Mouse (Mus musculus): ENCODE data around the gene Pias1. TPM values are rescaled to one million over a fixed set of nuclear protein-coding genes. Genes with fewer than 3 reads are reported as not detected.
A peak's percentile ranks its signal among the peaks of the same experiment; 100 is the strongest.
"Not testable (repeated sequence)": the region's sequence is repeated elsewhere in the genome, so short reads cannot be mapped to it uniquely, and the experiment has no call there.

Gene Pias1
- polyA plus RNA-seq, 1 experiment from 2014 or later = 54.6 TPM

DNA sequence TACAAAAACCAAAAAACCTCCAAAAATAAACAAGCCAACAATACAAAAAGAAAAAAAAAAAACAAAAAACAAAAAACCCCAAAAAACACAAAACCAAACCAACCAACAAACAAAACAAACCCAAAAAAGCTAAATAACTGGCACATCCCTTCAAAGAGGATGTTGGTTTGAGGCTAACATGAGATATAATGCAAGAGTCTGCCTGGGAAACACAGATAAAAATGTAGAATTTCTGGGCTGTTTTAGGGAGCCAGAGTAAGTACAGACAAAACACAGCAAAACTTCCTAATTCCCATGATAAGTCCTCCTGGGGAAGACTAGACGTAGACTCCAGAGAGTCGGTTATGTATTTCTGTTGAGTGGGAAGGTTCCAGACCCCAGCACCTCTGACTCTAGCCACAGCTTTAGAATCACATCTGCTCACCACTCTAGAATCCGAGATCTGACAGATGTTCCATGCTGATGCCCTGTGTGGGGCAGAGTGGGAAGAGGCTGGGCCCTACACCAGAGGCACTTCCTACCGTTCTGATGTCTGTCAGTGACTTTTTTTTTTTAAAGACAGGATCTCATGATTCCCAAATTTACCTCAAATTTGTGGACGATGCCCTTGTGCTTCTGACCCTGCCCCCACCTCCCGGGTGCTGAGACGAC lies 110.6 kb downstream of the Pias1 start:
- Histone ChIP-seq H3K36me3 (replicated peaks; ENCODE audit: control insufficient read depth, insufficient read depth) (peaks cover 19% of the 10 kb centered on the region), H3K4me3 (replicated peaks; ENCODE audit: low read length) (no peak overlapping the region), H3K27ac (no peak overlapping the region), H3K27me3 (ENCODE audit: control insufficient read depth, insufficient read depth, low read length) (no peaks in the 10 kb centered on the region), H3K9ac (no peak overlapping the region), H3K4me2 (replicated peaks) (no peak overlapping the region), H3K9me3 (ENCODE audit: control insufficient read depth, low read length) (no peaks in the 10 kb centered on the region), H3K4me1 (replicated peaks; ENCODE audit: control insufficient read depth, insufficient read depth, low read length) (no peaks in the 10 kb centered on the region)
- ATAC-seq (ENCODE audit: low FRiP score) (no peak), DNase-seq (ENCODE audit: low spot score) (no peak)
- 90% methylated on average over 7 of the region's 7 CpGs for WGBS

DNA sequence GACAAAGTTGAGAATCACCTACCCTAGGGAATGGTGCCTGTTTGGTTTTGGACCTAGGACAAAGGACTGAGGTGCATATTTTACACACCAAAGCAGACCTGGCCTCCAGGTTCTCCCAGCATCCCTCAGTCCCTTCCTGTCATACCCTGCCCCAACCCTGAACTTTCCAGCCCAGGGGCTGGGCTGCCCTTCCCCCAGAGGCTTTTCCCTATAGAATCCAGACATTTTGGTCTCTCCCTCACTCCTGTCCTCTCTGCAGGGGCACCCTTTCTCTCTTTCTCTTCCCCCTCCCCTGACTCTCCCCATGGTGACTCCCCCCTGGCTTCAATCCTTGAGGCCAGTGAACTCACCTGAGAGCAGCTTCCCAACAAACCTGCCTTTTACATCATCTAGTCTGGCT lies 117.0 kb downstream of the Pias1 start:
- DNase-seq (ENCODE audit: low spot score) (no peak), ATAC-seq (ENCODE audit: low FRiP score) (no peak)
- Histone ChIP-seq H3K36me3 (replicated peaks; ENCODE audit: control insufficient read depth, insufficient read depth) (no peaks in the 10 kb centered on the region), H3K27me3 (ENCODE audit: control insufficient read depth, insufficient read depth, low read length) (no peaks in the 10 kb centered on the region), H3K9ac (no peak overlapping the region), H3K27ac (no peak overlapping the region), H3K4me1 (replicated peaks; ENCODE audit: control insufficient read depth, insufficient read depth, low read length) (no peaks in the 10 kb centered on the region), H3K4me2 (replicated peaks) (no peak overlapping the region), H3K9me3 (ENCODE audit: control insufficient read depth, low read length) (no peaks in the 10 kb centered on the region), H3K4me3 (replicated peaks; ENCODE audit: low read length) (no peak overlapping the region)

DNA sequence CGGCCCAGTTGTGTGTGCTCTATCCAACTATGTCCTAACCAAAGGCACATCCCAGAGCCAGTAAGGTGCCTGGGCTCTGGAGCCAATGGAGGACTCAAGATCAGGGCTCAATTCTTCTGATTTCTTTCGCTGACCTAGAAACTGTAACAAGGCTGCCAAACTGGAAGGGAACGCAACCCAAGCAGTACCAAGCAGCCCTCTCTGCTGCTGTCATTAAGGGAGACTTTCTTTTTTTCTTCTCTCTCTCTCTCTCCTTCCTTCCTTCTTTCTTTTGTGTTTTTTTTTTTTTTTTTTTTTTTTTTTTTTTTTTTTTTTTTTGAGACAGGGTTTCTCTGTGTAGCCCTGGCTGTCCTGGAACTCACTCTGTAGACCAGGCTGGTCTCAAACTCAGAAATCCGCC lies 118.5 kb downstream of the Pias1 start:
- ATAC-seq (ENCODE audit: low FRiP score) = not testable (repeated sequence)

DNA sequence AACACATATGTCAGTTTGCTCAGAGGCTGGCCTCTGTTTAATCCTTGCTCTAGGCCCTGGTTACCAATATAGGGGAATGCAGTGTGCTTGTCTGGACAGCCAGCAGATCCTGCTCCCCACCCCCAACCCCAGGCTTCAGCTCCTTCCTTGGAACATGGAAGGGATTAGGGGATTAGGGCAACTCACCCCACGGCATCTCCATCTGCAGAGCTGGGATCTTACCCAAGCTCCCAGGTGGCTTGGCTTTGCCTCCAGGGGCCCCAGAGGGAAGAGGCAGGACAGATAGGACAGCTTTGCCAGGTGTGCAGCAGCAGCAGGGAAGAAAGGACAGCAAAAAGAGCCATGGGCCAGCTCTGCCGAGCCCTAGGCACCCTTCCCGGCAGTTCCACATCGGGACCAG lies 126.9 kb downstream of the Pias1 start:
- no peaks in the 10 kb centered on the region for H3K9me3 ChIP-seq (ENCODE audit: control insufficient read depth, low read length)
- no peak for ATAC-seq (ENCODE audit: low FRiP score)
- H3K36me3 ChIP-seq (replicated peaks; ENCODE audit: control insufficient read depth, insufficient read depth) = no peaks in the 10 kb centered on the region
- no peak for DNase-seq (ENCODE audit: low spot score)
- no peak overlapping the region for H3K27ac ChIP-seq
- peaks cover 9% of the 10 kb centered on the region; the same call in 1 of the 2 replicates for H3K4me1 ChIP-seq (replicated peaks; ENCODE audit: control insufficient read depth, insufficient read depth, low read length)
- no peak overlapping the region for H3K4me3 ChIP-seq (replicated peaks; ENCODE audit: low read length)
- H3K4me2 ChIP-seq (replicated peaks) = no peak overlapping the region
- H3K9ac ChIP-seq = no peak overlapping the region
- no peaks in the 10 kb centered on the region for H3K27me3 ChIP-seq (ENCODE audit: control insufficient read depth, insufficient read depth, low read length)
- 77% methylated on average over 4 of the region's 4 CpGs for WGBS

More for the DNA sequence above, 118.5 kb downstream of the Pias1 start:
- H3K9ac ChIP-seq; H3K4me1 ChIP-seq (replicated peaks; ENCODE audit: control insufficient read depth, insufficient read depth, low read length); H3K27ac ChIP-seq; H3K4me2 ChIP-seq (replicated peaks); H3K4me3 ChIP-seq (replicated peaks; ENCODE audit: low read length); H3K9me3 ChIP-seq (ENCODE audit: control insufficient read depth, low read length); DNase-seq (ENCODE audit: low spot score); H3K27me3 ChIP-seq (ENCODE audit: control insufficient read depth, insufficient read depth, low read length); H3K36me3 ChIP-seq (replicated peaks; ENCODE audit: control insufficient read depth, insufficient read depth): not testable (repeated sequence)
- 95% methylated on average over 4 of the region's 4 CpGs for WGBS

DNA sequence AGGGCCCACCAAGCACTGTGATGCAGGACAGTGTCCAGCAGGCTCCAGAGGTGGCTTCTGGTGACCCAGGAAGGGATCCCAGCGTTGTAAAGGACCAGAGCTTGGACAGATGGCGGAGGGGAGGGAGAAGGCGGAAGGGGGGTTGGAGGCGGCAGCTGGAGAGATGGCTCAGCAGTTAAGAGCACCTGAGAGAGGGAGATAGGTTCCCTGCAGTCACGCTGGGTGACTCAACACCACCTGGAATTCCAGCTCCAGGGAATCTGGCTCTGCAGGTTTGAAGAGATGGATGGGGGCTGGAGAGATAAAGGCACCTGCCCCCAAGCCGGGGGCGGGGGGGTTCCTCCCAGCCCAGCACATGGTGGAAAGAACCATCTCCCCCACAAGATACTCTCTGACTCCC lies 127.6 kb downstream of the Pias1 start:
- H3K9me3 ChIP-seq (ENCODE audit: control insufficient read depth, low read length); DNase-seq (ENCODE audit: low spot score); H3K27ac ChIP-seq; H3K9ac ChIP-seq; H3K27me3 ChIP-seq (ENCODE audit: control insufficient read depth, insufficient read depth, low read length); H3K4me1 ChIP-seq (replicated peaks; ENCODE audit: control insufficient read depth, insufficient read depth, low read length); ATAC-seq (ENCODE audit: low FRiP score); H3K36me3 ChIP-seq (replicated peaks; ENCODE audit: control insufficient read depth, insufficient read depth); H3K4me2 ChIP-seq (replicated peaks); H3K4me3 ChIP-seq (replicated peaks; ENCODE audit: low read length): not testable (repeated sequence)
- WGBS = 63% methylated on average over 6 of the region's 7 CpGs

DNA sequence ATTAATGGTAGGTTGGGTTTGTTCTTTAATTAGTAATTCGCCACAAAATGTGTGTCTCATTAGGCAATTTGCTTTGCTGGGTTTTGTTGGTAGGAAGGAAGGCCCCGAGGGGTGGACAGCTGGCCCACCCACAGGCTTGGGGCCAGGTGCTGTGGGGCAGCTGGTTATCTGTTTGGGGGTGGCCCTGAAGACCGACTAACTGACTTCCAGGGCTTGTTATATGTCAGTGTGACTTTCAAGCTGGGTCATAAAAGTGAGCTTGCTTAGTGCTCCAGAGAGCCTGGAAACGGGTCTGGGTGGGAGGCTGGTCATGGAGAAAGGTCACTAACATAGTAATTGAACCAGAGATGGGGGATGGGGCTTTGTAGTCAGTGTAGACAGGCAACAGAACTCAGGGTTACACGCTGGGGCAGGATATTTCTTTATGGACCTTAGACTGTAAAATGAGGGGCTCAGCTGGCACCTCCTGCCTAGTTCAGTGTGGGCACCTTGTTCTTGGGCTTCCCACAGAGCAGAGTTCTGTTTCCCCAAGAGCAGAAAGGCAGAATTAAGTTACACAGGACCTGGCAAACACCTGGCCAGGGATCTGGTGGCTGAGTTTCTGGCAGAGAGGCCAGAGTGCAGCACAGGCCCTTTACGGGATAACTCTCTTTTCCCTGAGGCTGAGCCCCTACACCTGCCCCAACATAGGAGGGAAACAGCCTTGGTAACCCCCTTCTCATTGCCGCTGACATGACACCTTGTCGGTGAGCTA lies 129.3 kb downstream of the Pias1 start:
- Histone ChIP-seq H3K9ac (no peak overlapping the region), H3K4me2 (replicated peaks) (peak overlapping the region; percentile 15; the same call in 1 of the 2 replicates), H3K27me3 (ENCODE audit: control insufficient read depth, insufficient read depth, low read length) (no peaks in the 10 kb centered on the region), H3K9me3 (ENCODE audit: control insufficient read depth, low read length) (no peaks in the 10 kb centered on the region), H3K27ac (no peak overlapping the region; the same call in 1 of the 2 replicates), H3K4me3 (replicated peaks; ENCODE audit: low read length) (no peak overlapping the region), H3K4me1 (replicated peaks; ENCODE audit: control insufficient read depth, insufficient read depth, low read length) (peaks cover 9% of the 10 kb centered on the region; the same call in 1 of the 2 replicates), H3K36me3 (replicated peaks; ENCODE audit: control insufficient read depth, insufficient read depth) (no peaks in the 10 kb centered on the region)
- no peak for ATAC-seq (ENCODE audit: low FRiP score)
- 52% methylated on average over 8 of the region's 8 CpGs for WGBS
- no peak for DNase-seq (ENCODE audit: low spot score)

DNA sequence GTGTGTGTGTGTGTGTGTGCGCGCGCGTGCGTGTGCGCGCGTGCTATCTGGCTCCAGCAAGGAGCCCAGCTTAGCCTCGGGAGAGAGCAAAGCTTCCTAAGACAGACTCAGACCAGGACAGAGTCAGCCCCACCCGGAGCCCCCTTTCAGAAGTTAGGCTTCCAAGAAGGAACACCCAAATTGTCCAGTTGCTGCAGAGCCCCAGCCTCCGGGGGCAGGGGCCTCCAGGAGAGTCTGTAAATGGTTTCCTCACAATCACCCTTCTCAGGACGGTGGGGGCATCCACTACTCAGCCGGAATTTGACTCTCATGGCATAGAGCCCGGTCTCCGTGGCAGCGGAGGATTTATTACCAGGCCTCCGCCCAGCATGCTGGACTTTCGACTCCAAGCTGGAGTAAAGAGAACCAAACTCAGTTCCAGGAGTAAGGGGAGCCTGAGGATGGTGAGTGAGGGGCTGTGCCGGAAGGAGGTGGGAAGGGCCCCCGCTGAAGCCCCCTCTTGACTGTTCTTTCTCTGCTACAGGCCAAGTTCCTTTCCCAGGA lies 129.9 kb downstream of the Pias1 start, which contains the start of gene Calml4:
Calml4 (plus strand) TSS at position 362 of the 543 bp plus-strand sequence.
- no peaks in the 10 kb centered on the region for H3K36me3 ChIP-seq (replicated peaks; ENCODE audit: control insufficient read depth, insufficient read depth)
- H3K9ac ChIP-seq = no peak within 1 kb of the TSS
- 52% methylated on average over 20 of the region's 20 CpGs for WGBS
- no peak within 1 kb of the TSS; the same call in 1 of the 2 replicates for H3K27ac ChIP-seq
- H3K4me3 ChIP-seq (replicated peaks; ENCODE audit: low read length) = no peak within 1 kb of the TSS
- peak within 1 kb of the TSS; percentile 15; the same call in 1 of the 2 replicates for H3K4me2 ChIP-seq (replicated peaks)
- DNase-seq (ENCODE audit: low spot score) (peak; percentile 64), ATAC-seq (ENCODE audit: low FRiP score) (peak; percentile 62; the same call in 1 of the 2 replicates)
- peaks cover 9% of the 10 kb centered on the region; the same call in 1 of the 2 replicates for H3K4me1 ChIP-seq (replicated peaks; ENCODE audit: control insufficient read depth, insufficient read depth, low read length)
- H3K27me3 ChIP-seq (ENCODE audit: control insufficient read depth, insufficient read depth, low read length) = no peaks in the 10 kb centered on the region
- H3K9me3 ChIP-seq (ENCODE audit: control insufficient read depth, low read length) = no peaks in the 10 kb centered on the region

DNA sequence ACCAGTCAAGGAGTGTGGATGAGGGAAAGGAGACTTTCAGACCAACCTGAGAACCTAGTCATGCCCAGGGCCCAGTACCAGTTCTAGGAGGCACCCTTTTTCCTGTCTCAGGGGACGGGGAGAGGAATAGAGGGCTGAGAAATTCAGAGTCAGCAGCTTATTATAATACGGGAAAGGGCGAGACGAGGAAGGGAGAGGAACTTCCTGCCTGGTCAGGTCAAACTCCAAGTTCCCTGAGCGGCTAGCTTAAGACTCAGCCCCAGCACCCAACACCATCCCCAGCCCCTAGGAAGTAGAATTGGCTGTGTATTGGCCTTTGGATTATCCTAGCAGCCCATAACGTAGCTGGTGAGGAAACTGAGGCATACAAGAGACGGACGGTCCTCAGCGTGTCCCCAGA lies 130.5 kb downstream of the Pias1 start:
- Histone ChIP-seq H3K27me3 (ENCODE audit: control insufficient read depth, insufficient read depth, low read length) (no peaks in the 10 kb centered on the region), H3K4me2 (replicated peaks) (no peak overlapping the region), H3K27ac (no peak overlapping the region), H3K4me1 (replicated peaks; ENCODE audit: control insufficient read depth, insufficient read depth, low read length) (peaks cover 9% of the 10 kb centered on the region; the same call in 1 of the 2 replicates), H3K9ac (no peak overlapping the region), H3K9me3 (ENCODE audit: control insufficient read depth, low read length) (no peaks in the 10 kb centered on the region), H3K36me3 (replicated peaks; ENCODE audit: control insufficient read depth, insufficient read depth) (no peaks in the 10 kb centered on the region), H3K4me3 (replicated peaks; ENCODE audit: low read length) (no peak overlapping the region)
- WGBS = 80% methylated on average over 9 of the region's 9 CpGs
- ATAC-seq (ENCODE audit: low FRiP score) (no peak), DNase-seq (ENCODE audit: low spot score) (no peak)

DNA sequence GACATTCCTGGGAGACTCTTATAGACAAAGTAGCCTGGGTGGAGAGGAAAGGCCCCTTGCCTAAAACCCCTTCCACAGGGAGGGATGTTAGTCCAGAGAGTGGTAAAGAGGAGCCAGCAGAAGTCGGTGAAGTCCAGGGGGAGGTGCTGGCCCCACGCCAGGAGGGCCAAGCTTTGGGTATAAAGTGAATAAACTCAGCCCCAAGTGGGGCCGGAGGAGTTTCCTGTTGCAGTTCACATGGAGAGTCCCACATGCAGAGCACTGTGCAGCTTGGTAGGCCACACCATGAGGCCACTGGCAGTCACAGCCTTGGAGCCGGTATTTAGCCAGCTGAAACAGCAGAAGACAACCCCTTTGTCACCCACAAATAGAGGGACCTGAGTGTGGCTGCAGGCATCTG lies 133.2 kb downstream of the Pias1 start:
- Histone ChIP-seq H3K9me3 (ENCODE audit: control insufficient read depth, low read length) (no peaks in the 10 kb centered on the region), H3K36me3 (replicated peaks; ENCODE audit: control insufficient read depth, insufficient read depth) (no peaks in the 10 kb centered on the region), H3K4me3 (replicated peaks; ENCODE audit: low read length) (no peak overlapping the region), H3K27ac (no peak overlapping the region), H3K9ac (no peak overlapping the region), H3K4me1 (replicated peaks; ENCODE audit: control insufficient read depth, insufficient read depth, low read length) (peaks cover 9% of the 10 kb centered on the region; the same call in 1 of the 2 replicates), H3K4me2 (replicated peaks) (no peak overlapping the region), H3K27me3 (ENCODE audit: control insufficient read depth, insufficient read depth, low read length) (no peaks in the 10 kb centered on the region)
- 56% methylated on average over 4 of the region's 4 CpGs for WGBS
- no peak for ATAC-seq (ENCODE audit: low FRiP score)
- no peak for DNase-seq (ENCODE audit: low spot score)

All from hindbrain, embryonic 14.5 days (tissue).